Mouse (Mus musculus): ENCODE results near the gene Cacna1a.
A peak's percentile ranks its signal among the peaks of the same experiment; 100 is the strongest.

The Cacna1a gene

GRCm38 (mm10) chr8:84639162-84640009 lies 251.1 kb downstream of the Cacna1a start:
- peak; percentile 97 for DNase-seq

- no peak for DNase-seq
These were observed 251.9 kb downstream of the Cacna1a start for GRCm38 (mm10) chr8:84640010-84640588.

GRCm38 (mm10) chr8:84640617-84641294 lies 252.5 kb downstream of the Cacna1a start:
- no peak for DNase-seq

- no peak for DNase-seq
These were observed 253.5 kb downstream of the Cacna1a start for GRCm38 (mm10) chr8:84641578-84642361.

- DNase-seq: no peak
These were observed 254.8 kb downstream of the Cacna1a start for GRCm38 (mm10) chr8:84643019-84643418.

- no peak for DNase-seq
These were observed 258.6 kb downstream of the Cacna1a start for GRCm38 (mm10) chr8:84646800-84647199.

GRCm38 (mm10) chr8:84647461-84647901 lies 259.2 kb downstream of the Cacna1a start:
- DNase-seq: peak; percentile 61

- DNase-seq: no peak
These were observed 262.0 kb downstream of the Cacna1a start for GRCm38 (mm10) chr8:84650213-84650612.

GRCm38 (mm10) chr8:84653092-84653631 lies 264.9 kb downstream of the Cacna1a start:
- no peak for DNase-seq

GRCm38 (mm10) chr8:84654597-84654996 lies 266.4 kb downstream of the Cacna1a start:
- DNase-seq: no peak

GRCm38 (mm10) chr8:84655336-84656190 lies 267.3 kb downstream of the Cacna1a start:
- peak; percentile 72 for DNase-seq

GRCm38 (mm10) chr8:84656191-84656525 lies 267.9 kb downstream of the Cacna1a start:
- DNase-seq: peak; percentile 59

- peak; percentile 91 for DNase-seq
These were observed 268.4 kb downstream of the Cacna1a start for GRCm38 (mm10) chr8:84656641-84657126.

GRCm38 (mm10) chr8:84657203-84657602 lies 269.0 kb downstream of the Cacna1a start:
- DNase-seq: no peak

GRCm38 (mm10) chr8:84657680-84658079 lies 269.4 kb downstream of the Cacna1a start:
- peak; percentile 42 for DNase-seq

GRCm38 (mm10) chr8:84658951-84659350 lies 270.7 kb downstream of the Cacna1a start:
- DNase-seq: no peak

- DNase-seq: peak; percentile 81
These were observed 271.9 kb downstream of the Cacna1a start for GRCm38 (mm10) chr8:84659936-84660818.

- DNase-seq: peak; percentile 88
These were observed 272.7 kb downstream of the Cacna1a start for GRCm38 (mm10) chr8:84660819-84661457.

GRCm38 (mm10) chr8:84661458-84661871 lies 273.2 kb downstream of the Cacna1a start:
- peak; percentile 90 for DNase-seq
